Mouse (Mus musculus): Measurements from ENCODE around the gene Zzef1. TPM values are rescaled to one million over a fixed set of nuclear protein-coding genes. Genes with fewer than 3 reads are reported as not detected.
A peak's percentile ranks its signal among the peaks of the same experiment; 100 is the strongest.
"Not testable (repeated sequence)": the region's sequence is repeated elsewhere in the genome, so short reads cannot be mapped to it uniquely, and the experiment has no call there.

Gene Zzef1
- polyA plus RNA-seq, 1 experiment from 2014 or later, result 11.7 TPM

- Histone ChIP-seq H3K9ac (ENCODE audit: low read depth, low read length) (no peak overlapping the region), H3K36me3 (ENCODE audit: control insufficient read depth, insufficient read depth, low read length) (peaks cover 19% of the 10 kb centered on the region), H3K27ac (ENCODE audit: low read depth, low read length) (no peak overlapping the region), H3K9me3 (ENCODE audit: control insufficient read depth, low read length) (no peaks in the 10 kb centered on the region), H3K4me1 (replicated peaks; ENCODE audit: control insufficient read depth, insufficient read depth, low read length) (no peaks in the 10 kb centered on the region), H3K4me2 (no peak overlapping the region), H3K27me3 (replicated peaks; ENCODE audit: control insufficient read depth, insufficient read depth, low read length) (no peaks in the 10 kb centered on the region), H3K4me3 (ENCODE audit: low read depth, low read length) (no peak overlapping the region)
- DNase-seq (ENCODE audit: low spot score) (no peak), ATAC-seq (replicated peaks; ENCODE audit: low FRiP score) (no peak)
- 90% methylated on average over 5 of the region's 5 CpGs for WGBS
Observed at GRCm38 (mm10) chr11:72770816-72771215, 25.2 kb upstream of the Zzef1 start.

GRCm38 (mm10) chr11:72771461-72771860, 24.6 kb upstream of the Zzef1 start:
- 75% methylated on average over 4 of the region's 4 CpGs for WGBS
- H3K9me3 ChIP-seq (ENCODE audit: control insufficient read depth, low read length), result no peaks in the 10 kb centered on the region
- DNase-seq (ENCODE audit: low spot score), result no peak

GRCm38 (mm10) chr11:72772611-72773010, 23.4 kb upstream of the Zzef1 start:
- H3K27me3 ChIP-seq (replicated peaks; ENCODE audit: control insufficient read depth, insufficient read depth, low read length); H3K9me3 ChIP-seq (ENCODE audit: control insufficient read depth, low read length); H3K4me1 ChIP-seq (replicated peaks; ENCODE audit: control insufficient read depth, insufficient read depth, low read length); DNase-seq (ENCODE audit: low spot score); H3K4me2 ChIP-seq; H3K9ac ChIP-seq (ENCODE audit: low read depth, low read length); H3K27ac ChIP-seq (ENCODE audit: low read depth, low read length); H3K4me3 ChIP-seq (ENCODE audit: low read depth, low read length); ATAC-seq (replicated peaks; ENCODE audit: low FRiP score): not testable (repeated sequence)
- 33% methylated on average over 1 of the region's 1 CpGs for WGBS
- peaks cover 13% of the 10 kb centered on the region for H3K36me3 ChIP-seq (ENCODE audit: control insufficient read depth, insufficient read depth, low read length)

More at GRCm38 (mm10) chr11:72771461-72771860, 24.6 kb upstream of the Zzef1 start:
- Histone ChIP-seq H3K27me3 (replicated peaks; ENCODE audit: control insufficient read depth, insufficient read depth, low read length) (no peaks in the 10 kb centered on the region), H3K4me2 (no peak overlapping the region), H3K36me3 (ENCODE audit: control insufficient read depth, insufficient read depth, low read length) (peaks cover 19% of the 10 kb centered on the region), H3K4me3 (ENCODE audit: low read depth, low read length) (no peak overlapping the region), H3K9ac (ENCODE audit: low read depth, low read length) (no peak overlapping the region), H3K27ac (ENCODE audit: low read depth, low read length) (no peak overlapping the region), H3K4me1 (replicated peaks; ENCODE audit: control insufficient read depth, insufficient read depth, low read length) (no peaks in the 10 kb centered on the region)
- no peak for ATAC-seq (replicated peaks; ENCODE audit: low FRiP score)

GRCm38 (mm10) chr11:72778957-72779356, 17.1 kb upstream of the Zzef1 start:
- DNase-seq (ENCODE audit: low spot score) (no peak), ATAC-seq (replicated peaks; ENCODE audit: low FRiP score) (no peak)
- Histone ChIP-seq H3K9me3 (ENCODE audit: control insufficient read depth, low read length) (no peaks in the 10 kb centered on the region), H3K27me3 (replicated peaks; ENCODE audit: control insufficient read depth, insufficient read depth, low read length) (no peaks in the 10 kb centered on the region), H3K4me1 (replicated peaks; ENCODE audit: control insufficient read depth, insufficient read depth, low read length) (no peaks in the 10 kb centered on the region), H3K4me3 (ENCODE audit: low read depth, low read length) (no peak overlapping the region), H3K36me3 (ENCODE audit: control insufficient read depth, insufficient read depth, low read length) (no peaks in the 10 kb centered on the region), H3K9ac (ENCODE audit: low read depth, low read length) (no peak overlapping the region), H3K4me2 (no peak overlapping the region), H3K27ac (ENCODE audit: low read depth, low read length) (no peak overlapping the region)

GRCm38 (mm10) chr11:72782103-72782502, 13.9 kb upstream of the Zzef1 start:
- Histone ChIP-seq H3K4me1 (replicated peaks; ENCODE audit: control insufficient read depth, insufficient read depth, low read length) (no peaks in the 10 kb centered on the region), H3K4me3 (ENCODE audit: low read depth, low read length) (no peak overlapping the region), H3K4me2 (no peak overlapping the region), H3K36me3 (ENCODE audit: control insufficient read depth, insufficient read depth, low read length) (no peaks in the 10 kb centered on the region), H3K27me3 (replicated peaks; ENCODE audit: control insufficient read depth, insufficient read depth, low read length) (no peaks in the 10 kb centered on the region), H3K27ac (ENCODE audit: low read depth, low read length) (no peak overlapping the region), H3K9me3 (ENCODE audit: control insufficient read depth, low read length) (no peaks in the 10 kb centered on the region), H3K9ac (ENCODE audit: low read depth, low read length) (no peak overlapping the region)
- no peak for DNase-seq (ENCODE audit: low spot score)
- no peak for ATAC-seq (replicated peaks; ENCODE audit: low FRiP score)
- WGBS, result 69% methylated on average over 2 of the region's 2 CpGs

GRCm38 (mm10) chr11:72782503-72782902, 13.5 kb upstream of the Zzef1 start:
- Histone ChIP-seq H3K4me3 (ENCODE audit: low read depth, low read length) (no peak overlapping the region), H3K36me3 (ENCODE audit: control insufficient read depth, insufficient read depth, low read length) (no peaks in the 10 kb centered on the region), H3K27me3 (replicated peaks; ENCODE audit: control insufficient read depth, insufficient read depth, low read length) (no peaks in the 10 kb centered on the region), H3K27ac (ENCODE audit: low read depth, low read length) (no peak overlapping the region), H3K9ac (ENCODE audit: low read depth, low read length) (no peak overlapping the region), H3K9me3 (ENCODE audit: control insufficient read depth, low read length) (no peaks in the 10 kb centered on the region), H3K4me1 (replicated peaks; ENCODE audit: control insufficient read depth, insufficient read depth, low read length) (no peaks in the 10 kb centered on the region), H3K4me2 (no peak overlapping the region)
- ATAC-seq (replicated peaks; ENCODE audit: low FRiP score) (no peak), DNase-seq (ENCODE audit: low spot score) (no peak)
- 75% methylated on average over 3 of the region's 3 CpGs for WGBS

GRCm38 (mm10) chr11:72792033-72792432, 4.0 kb upstream of the Zzef1 start:
- no peaks in the 10 kb centered on the region for H3K9me3 ChIP-seq (ENCODE audit: control insufficient read depth, low read length)
- H3K9ac ChIP-seq (ENCODE audit: low read depth, low read length), result no peak overlapping the region
- ATAC-seq (replicated peaks; ENCODE audit: low FRiP score) (no peak), DNase-seq (ENCODE audit: low spot score) (no peak)
- no peaks in the 10 kb centered on the region for H3K27me3 ChIP-seq (replicated peaks; ENCODE audit: control insufficient read depth, insufficient read depth, low read length)
- H3K36me3 ChIP-seq (ENCODE audit: control insufficient read depth, insufficient read depth, low read length), result no peaks in the 10 kb centered on the region
- H3K4me2 ChIP-seq, result no peak overlapping the region
- H3K4me1 ChIP-seq (replicated peaks; ENCODE audit: control insufficient read depth, insufficient read depth, low read length), result 0 out of 2 replicates have a peak, but pooled peaks cover 4% of the 10 kb centered on the region
- H3K4me3 ChIP-seq (ENCODE audit: low read depth, low read length), result no peak overlapping the region
- no peak overlapping the region for H3K27ac ChIP-seq (ENCODE audit: low read depth, low read length)

- Histone ChIP-seq H3K27me3 (replicated peaks; ENCODE audit: control insufficient read depth, insufficient read depth, low read length) (no peaks in the 10 kb centered on the region), H3K27ac (ENCODE audit: low read depth, low read length) (peak overlapping the region; percentile 69), H3K9me3 (ENCODE audit: control insufficient read depth, low read length) (no peaks in the 10 kb centered on the region), H3K4me1 (replicated peaks; ENCODE audit: control insufficient read depth, insufficient read depth, low read length) (peaks cover 8% of the 10 kb centered on the region; the same call in 1 of the 2 replicates), H3K4me2 (peak overlapping the region; percentile 92), H3K4me3 (ENCODE audit: low read depth, low read length) (peak overlapping the region; percentile 94), H3K36me3 (ENCODE audit: control insufficient read depth, insufficient read depth, low read length) (no peaks in the 10 kb centered on the region), H3K9ac (ENCODE audit: low read depth, low read length) (peak overlapping the region; percentile 89)
- DNase-seq (ENCODE audit: low spot score) (no peak), ATAC-seq (replicated peaks; ENCODE audit: low FRiP score) (peak; percentile 16)
- 14% methylated on average over 14 of the region's 14 CpGs for WGBS
Observed at GRCm38 (mm10) chr11:72795149-72795454, 924 bp upstream of the Zzef1 start.

- Histone ChIP-seq H3K9me3 (ENCODE audit: control insufficient read depth, low read length) (no peaks in the 10 kb centered on the region), H3K4me2 (peak overlapping the region; percentile 92), H3K36me3 (ENCODE audit: control insufficient read depth, insufficient read depth, low read length) (no peaks in the 10 kb centered on the region), H3K4me1 (replicated peaks; ENCODE audit: control insufficient read depth, insufficient read depth, low read length) (peaks cover 8% of the 10 kb centered on the region; the same call in 1 of the 2 replicates), H3K27me3 (replicated peaks; ENCODE audit: control insufficient read depth, insufficient read depth, low read length) (no peaks in the 10 kb centered on the region), H3K9ac (ENCODE audit: low read depth, low read length) (peak overlapping the region; percentile 81), H3K27ac (ENCODE audit: low read depth, low read length) (peak overlapping the region; percentile 47), H3K4me3 (ENCODE audit: low read depth, low read length) (peak overlapping the region; percentile 94)
- WGBS, result under 1% methylated on average over 42 of the region's 42 CpGs
- ATAC-seq (replicated peaks; ENCODE audit: low FRiP score) (peak; percentile 40), DNase-seq (ENCODE audit: low spot score) (no peak)
Observed at GRCm38 (mm10) chr11:72796296-72796687, 266 bp downstream of the Zzef1 start.

All from liver, embryonic 11.5 days (tissue).